Mouse (Mus musculus): ENCODE measurements around the gene Olfr120. TPM values are rescaled to one million over a fixed set of nuclear protein-coding genes. Genes with fewer than 3 reads are reported as not detected.

Gene Olfr120
- not detected for total RNA-seq (2023)

DNA sequence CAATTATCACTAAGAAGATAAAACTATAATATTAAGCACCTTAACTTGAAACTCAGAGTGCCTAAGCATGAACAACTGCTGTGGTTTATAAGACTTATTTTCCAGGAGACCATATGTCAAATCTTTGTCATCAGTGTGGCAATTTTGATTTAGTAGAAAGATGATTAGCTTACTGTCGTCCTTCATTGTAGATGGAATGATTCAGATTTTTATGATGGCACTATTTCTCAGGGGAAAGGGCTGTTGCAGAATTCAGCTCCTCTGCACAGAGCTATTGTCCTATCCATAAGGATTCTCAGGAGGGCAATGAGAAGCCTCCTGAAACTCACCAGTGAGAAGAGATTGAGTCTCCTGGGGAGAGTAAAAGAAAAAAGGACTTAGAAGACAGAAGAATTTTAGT, at the start of gene Olfr120:
TSS of gene Olfr120 (plus strand) at position 301 of the 400 bp plus-strand sequence.

DNA sequence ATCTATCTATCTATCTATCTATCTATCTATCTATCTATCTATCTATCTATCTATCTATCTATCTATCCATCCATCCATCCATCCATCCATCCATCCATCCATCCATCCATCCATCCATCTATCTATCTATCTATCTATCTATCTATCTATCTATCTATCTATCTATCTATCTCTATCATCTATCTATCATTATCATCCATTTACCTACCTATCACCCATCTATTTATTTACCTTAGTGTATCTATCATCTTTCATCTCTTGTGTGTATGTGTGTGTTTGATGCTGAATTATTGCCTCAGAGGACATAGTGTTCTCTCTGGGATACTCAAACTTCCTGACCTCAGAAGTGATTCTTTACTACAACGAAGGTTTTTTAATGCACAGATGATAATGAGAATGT, 25.3 kb upstream of the Olfr120 start, which contains the start of gene Olfr119:
TSS of gene Olfr119 (plus strand) at position 301 of the 400 bp plus-strand sequence.

DNA sequence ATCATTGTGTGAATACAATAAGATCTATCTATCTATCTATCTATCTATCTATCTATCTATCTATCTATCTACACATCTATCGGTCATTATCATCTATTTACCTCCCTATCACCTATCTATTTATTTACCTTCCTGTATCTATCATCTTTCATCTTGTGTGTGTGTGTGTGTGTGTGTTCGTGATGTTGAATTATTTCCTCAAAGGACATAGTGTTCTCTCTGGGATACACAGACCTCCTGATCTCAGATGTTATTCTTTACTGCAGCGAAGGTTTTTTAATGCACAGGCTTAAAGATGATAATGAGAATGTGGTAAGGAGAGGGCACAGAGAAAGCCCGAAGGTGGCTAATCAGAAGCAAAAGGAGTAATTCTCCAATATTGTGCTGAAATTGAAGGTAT, 46.7 kb downstream of the Olfr120 start, which contains the start of gene Olfr122:
TSS of gene Olfr122 (plus strand) at position 301 of the 400 bp plus-strand sequence.

Other genes with a start within 250 kb of the Olfr120 start
- not detected for gene H2-M2, start 238.3 kb upstream of the Olfr120 start, total RNA-seq (2023)
- gene Olfr110, start 229.3 kb upstream of the Olfr120 start, total RNA-seq (2023): not detected
- gene Olfr111, start 213.8 kb upstream of the Olfr120 start, total RNA-seq (2023): not detected
- gene Olfr112, start 152.4 kb upstream of the Olfr120 start, total RNA-seq (2023): not detected
- not detected for gene Olfr113, start 144.1 kb upstream of the Olfr120 start, total RNA-seq (2023)
- not detected for gene Olfr114, start 129.1 kb upstream of the Olfr120 start, total RNA-seq (2023)
- not detected for gene Olfr115, start 94.7 kb upstream of the Olfr120 start, total RNA-seq (2023)
- not detected for gene Olfr116, start 94.6 kb upstream of the Olfr120 start, total RNA-seq (2023)
- not detected for gene Olfr117, start 58.0 kb upstream of the Olfr120 start, total RNA-seq (2023)
- not detected for gene Olfr118, start 54.8 kb upstream of the Olfr120 start, total RNA-seq (2023)
- gene Olfr119, start 25.2 kb upstream of the Olfr120 start, total RNA-seq (2023): not detected
- not detected for gene Olfr121, start 27.0 kb downstream of the Olfr120 start, total RNA-seq (2023)
- gene Olfr122, start 46.8 kb downstream of the Olfr120 start, total RNA-seq (2023): not detected
- gene Olfr123, start 71.7 kb downstream of the Olfr120 start, total RNA-seq (2023): not detected
- not detected for gene Olfr124, start 78.1 kb downstream of the Olfr120 start, total RNA-seq (2023)
- gene Olfr125, start 111.1 kb downstream of the Olfr120 start, total RNA-seq (2023): not detected
- not detected for gene Olfr126, start 125.7 kb downstream of the Olfr120 start, total RNA-seq (2023)
- gene Olfr127, start 178.6 kb downstream of the Olfr120 start, total RNA-seq (2023): not detected
- not detected for gene Olfr128, start 198.7 kb downstream of the Olfr120 start, total RNA-seq (2023)
- not detected for gene Olfr761, start 231.3 kb downstream of the Olfr120 start, total RNA-seq (2023)